8 mouse cellular contexts compared by ENCODE assay signal in genomic region chr3:145827191-145828045, GRCm38 (mm10).
DNase-seq lines count a peak whose midpoint lies in the region; ATAC-seq and TF ChIP-seq lines count a peak whose summit lies in the region.

No protein-coding gene starts in this region.

- no peak overlapping the region; the same call in 1 of the 2 replicates for H3K4me2 ChIP-seq in embryonic facial prominence, embryonic 12.5 days (replicated peaks)
- H3K4me2 ChIP-seq in heart, postnatal 0 days (ENCODE audit: low read depth, low read length), result peak overlapping the region; percentile 45
- no peak overlapping the region for H3K4me2 ChIP-seq in myocyte (ENCODE audit: low read depth)

- no peaks in the 10 kb centered on the region for H3K36me3 ChIP-seq in embryonic facial prominence, embryonic 12.5 days
- H3K36me3 ChIP-seq in heart, postnatal 0 days (replicated peaks; ENCODE audit: control insufficient read depth, insufficient read depth, low read length), result no peaks in the 10 kb centered on the region
- H3K36me3 ChIP-seq in myocyte (ENCODE audit: control insufficient read depth, insufficient read depth), result no peaks in the 10 kb centered on the region

- H3ac ChIP-seq in myocyte (ENCODE audit: control insufficient read depth, insufficient read length), result no peak overlapping the region

- no peak overlapping the region for H3K4me3 ChIP-seq in embryonic facial prominence, embryonic 12.5 days
- H3K4me3 ChIP-seq in heart, postnatal 0 days (ENCODE audit: low read depth, low read length), result peak overlapping the region; percentile 14
- H3K4me3 ChIP-seq in myocyte, result no peak overlapping the region
- no peak overlapping the region for H3K4me3 ChIP-seq in layer of hippocampus, adult 2 months

- H3K79me2 ChIP-seq in myocyte (ENCODE audit: control insufficient read depth, insufficient read depth), result no peaks in the 10 kb centered on the region

- peaks cover 13% of the 10 kb centered on the region; the same call in 1 of the 2 replicates for H3K4me1 ChIP-seq in embryonic facial prominence, embryonic 12.5 days
- 0 out of 2 replicates have a peak, but pooled peaks cover 14% of the 10 kb centered on the region for H3K4me1 ChIP-seq in heart, postnatal 0 days (ENCODE audit: control insufficient read depth, insufficient read depth)

- TF ChIP-seq EP300 in heart, postnatal 0 days (IDR thresholded peaks at IDR 0.05; ENCODE audit: low read depth), result no peak

- peak; percentile 90 for DNase-seq in adipocyte (ENCODE audit: low spot score)
- DNase-seq in heart, postnatal 0 days (ENCODE audit: low spot score), result peak; percentile 56
- peak; percentile 81 to 83 for DNase-seq in kidney, postnatal 36 days
- no peak for DNase-seq in layer of hippocampus, adult 2 months (ENCODE audit: low spot score in 2 of 2)

- peak overlapping the region; percentile 4; the same call in 1 of the 2 replicates for H3K27ac ChIP-seq in embryonic facial prominence, embryonic 12.5 days
- peak overlapping the region; percentile 68 for H3K27ac ChIP-seq in heart, postnatal 0 days (ENCODE audit: low read depth)
- no peak overlapping the region for H3K27ac ChIP-seq in layer of hippocampus, adult 2 months

- no peak for TF ChIP-seq POLR2A in myocyte (IDR thresholded peaks at IDR 0.05; ENCODE audit: insufficient read length, low read depth)

- H3K9ac ChIP-seq in embryonic facial prominence, embryonic 12.5 days, result no peak overlapping the region
- 0 out of 2 replicates have a peak overlapping the region, but pooled peaks have one; percentile 36 for H3K9ac ChIP-seq in heart, postnatal 0 days (replicated peaks; ENCODE audit: low read depth, low read length)

- no peak for TF ChIP-seq CTCF in heart, postnatal 0 days (IDR thresholded peaks at IDR 0.05; ENCODE audit: low read depth)
- TF ChIP-seq CTCF in layer of hippocampus, adult 2 months (conservative IDR thresholded peaks at IDR 0.05), result no peak

- no peaks in the 10 kb centered on the region for H3K27me3 ChIP-seq in embryonic facial prominence, embryonic 12.5 days
- H3K27me3 ChIP-seq in heart, postnatal 0 days (ENCODE audit: control insufficient read depth, insufficient read depth, low read length), result no peaks in the 10 kb centered on the region
- no peaks in the 10 kb centered on the region for H3K27me3 ChIP-seq in myocyte (ENCODE audit: control insufficient read depth, insufficient read depth, insufficient read length)

- H3K9me3 ChIP-seq in embryonic facial prominence, embryonic 12.5 days, result no peaks in the 10 kb centered on the region
- H3K9me3 ChIP-seq in heart, postnatal 0 days (replicated peaks; ENCODE audit: control insufficient read depth, low read length), result no peaks in the 10 kb centered on the region

- ATAC-seq in embryonic facial prominence, embryonic 12.5 days (ENCODE audit: insufficient number of reproducible peaks, insufficient read depth, low FRiP score, low TSS enrichment), result no peak
- peak; percentile 58 for ATAC-seq in heart, postnatal 0 days (ENCODE audit: insufficient read depth, low read depth)
- no peak for ATAC-seq in inflammation-experienced regulatory T-cells, adult 6 months
- no peak for ATAC-seq in erythroid progenitor cell, adult 5-6 weeks (replicated peaks; ENCODE audit: low FRiP score, poor library complexity, severe bottlenecking)

- WGBS in embryonic facial prominence, embryonic 12.5 days, result 58% methylated on average over 18 of the region's 18 CpGs
- 34% methylated on average over 18 of the region's 18 CpGs for WGBS in heart, postnatal 0 days

TF ChIP-seq in myocyte, 11 proteins besides CTCF, POLR2A, EP300 and RAD21:
- TF ChIP-seq REST (IDR thresholded peaks at IDR 0.05; ENCODE audit: insufficient read depth, insufficient read length) (no peak), MYOD1 (IDR thresholded peaks at IDR 0.05; ENCODE audit: control insufficient read depth in 1 of 3, insufficient read length in 2 of 3, low read depth in 2 of 3) (peak in 2 of 3 experiments; percentile 4 to 18)

Comparison
In these comparisons a context has a peak if more than half of its experiments do, and no peak if none do; other contexts are left out.
1. DNase-seq: peak in adipocyte (single experiment), heart, postnatal 0 days (single experiment) and kidney, postnatal 36 days (2 of 2); none in layer of hippocampus, adult 2 months (0 of 2).